Mouse (Mus musculus): ENCODE results near the gene Btbd18.
A peak's percentile ranks its signal among the peaks of the same experiment; 100 is the strongest.

DNA sequence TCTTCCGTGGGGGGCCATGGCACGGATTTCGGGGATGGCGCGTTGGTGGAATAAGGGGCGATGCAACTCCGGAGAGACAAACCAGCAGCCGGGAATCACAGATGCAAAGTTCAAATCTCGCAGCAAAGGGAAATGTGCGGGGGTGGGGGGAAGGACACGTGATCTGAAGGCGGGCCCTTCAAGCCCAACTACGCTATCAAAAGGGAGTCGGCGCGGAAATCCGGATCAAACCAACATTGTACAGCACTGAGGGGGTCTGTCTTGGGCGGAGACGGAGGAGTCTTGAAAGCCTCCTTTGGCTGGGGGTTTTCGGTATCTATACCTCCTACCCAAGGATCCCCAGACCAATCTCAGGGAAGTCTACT is 11.7 kb downstream of the Btbd18 start, which contains the start of gene Selenoh:
- no peak for TF ChIP-seq CTCF (IDR thresholded peaks at IDR 0.05; ENCODE audit: insufficient read depth, low read length)
- TF ChIP-seq POLR2A (IDR thresholded peaks at IDR 0.05; ENCODE audit: borderline replicate concordance, extremely low read depth, low read depth, low read length), result peak; percentile 63; the same call in 1 of the 2 replicates

All from lung, adult 2 months (tissue).